In the genomic region with DNA sequence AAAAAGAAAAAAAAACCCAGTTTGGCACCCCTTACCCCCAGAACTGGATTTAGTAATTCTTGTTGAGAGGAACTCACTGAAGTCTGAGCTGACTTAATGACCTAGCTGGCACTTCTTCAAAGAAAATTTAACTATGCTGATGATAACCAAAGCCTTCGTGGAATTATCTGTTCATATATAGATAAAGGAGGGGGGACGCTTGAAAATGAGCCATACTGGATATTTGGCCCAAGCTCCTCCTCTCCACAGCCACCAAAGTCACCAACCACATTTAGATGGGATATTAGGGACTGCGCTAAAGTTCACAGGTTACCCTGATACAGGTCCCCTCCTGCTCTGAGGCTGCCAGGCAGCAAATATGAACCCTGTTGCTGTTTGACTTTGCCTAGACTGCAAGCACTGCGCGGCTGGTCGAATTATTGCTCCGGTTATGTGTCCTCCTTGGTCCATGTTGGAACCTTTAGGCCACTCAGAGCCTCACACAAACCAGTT, we compare ENCODE assay signal across 8 mouse cellular contexts. TPM values are rescaled to one million over a fixed set of nuclear protein-coding genes. Genes with fewer than 3 reads are reported as not detected.
DNase-seq lines count a peak whose midpoint lies in the region; ATAC-seq and TF ChIP-seq lines count a peak whose summit lies in the region.

No protein-coding gene starts in this region.

- 0 out of 2 replicates have a peak overlapping the region, but pooled peaks have one; percentile 36 for H3K4me3 ChIP-seq in embryonic facial prominence, embryonic 11.5 days (ENCODE audit: low read depth, low read length)
- H3K4me3 ChIP-seq in embryonic facial prominence, embryonic 10.5 days = no peak overlapping the region
- peak overlapping the region; percentile 61 for H3K4me3 ChIP-seq in midbrain, embryonic 10.5 days
- no peak overlapping the region for H3K4me3 ChIP-seq in midbrain, embryonic 14.5 days (replicated peaks; ENCODE audit: low read depth, low read length)
- peak overlapping the region; percentile 52 for H3K4me3 ChIP-seq in intestine, embryonic 15.5 days (replicated peaks)
- H3K4me3 ChIP-seq in small intestine, adult 2 months (ENCODE audit: low read depth, low read length) = peak overlapping the region; percentile 65

- peaks cover 5% of the 10 kb centered on the region; the same call in 1 of the 2 replicates for H3K27me3 ChIP-seq in embryonic facial prominence, embryonic 11.5 days (ENCODE audit: control insufficient read depth, insufficient read depth, low read length)
- H3K27me3 ChIP-seq in embryonic facial prominence, embryonic 10.5 days (replicated peaks; ENCODE audit: low read depth, poor library complexity, severe bottlenecking) = peaks cover 43% of the 10 kb centered on the region
- peaks cover 38% of the 10 kb centered on the region for H3K27me3 ChIP-seq in midbrain, embryonic 10.5 days (ENCODE audit: low read depth, poor library complexity, severe bottlenecking)
- peaks cover 3% of the 10 kb centered on the region; the same call in 1 of the 2 replicates for H3K27me3 ChIP-seq in midbrain, embryonic 14.5 days (ENCODE audit: control insufficient read depth, insufficient read depth, low read length)
- H3K27me3 ChIP-seq in intestine, embryonic 15.5 days (replicated peaks) = no peaks in the 10 kb centered on the region; the same call in 1 of the 2 replicates
- no peaks in the 10 kb centered on the region for H3K27me3 ChIP-seq in small intestine, adult 2 months (ENCODE audit: control insufficient read depth, insufficient read depth, low read length)

- no peaks in the 10 kb centered on the region for H3K4me1 ChIP-seq in embryonic facial prominence, embryonic 11.5 days (ENCODE audit: control insufficient read depth, insufficient read depth, low read length)
- H3K4me1 ChIP-seq in embryonic facial prominence, embryonic 10.5 days = peaks cover 14% of the 10 kb centered on the region
- H3K4me1 ChIP-seq in midbrain, embryonic 10.5 days = peaks cover 15% of the 10 kb centered on the region
- no peaks in the 10 kb centered on the region for H3K4me1 ChIP-seq in midbrain, embryonic 14.5 days (ENCODE audit: control insufficient read depth, insufficient read depth, low read length)
- peaks cover 11% of the 10 kb centered on the region; the same call in 1 of the 2 replicates for H3K4me1 ChIP-seq in intestine, embryonic 15.5 days (replicated peaks)
- peaks cover 4% of the 10 kb centered on the region; the same call in 1 of the 2 replicates for H3K4me1 ChIP-seq in small intestine, adult 2 months (ENCODE audit: control insufficient read depth, insufficient read depth, insufficient read length, low read length)

- no peak for TF ChIP-seq CTCF in small intestine, adult 2 months (IDR thresholded peaks at IDR 0.05; ENCODE audit: extremely low read depth, insufficient read length, insufficient replicate concordance, low read depth, low read length)

- ATAC-seq in embryonic facial prominence, embryonic 11.5 days (replicated peaks; ENCODE audit: insufficient number of reproducible peaks, low FRiP score, low TSS enrichment, low read depth) = no peak
- no peak for ATAC-seq in midbrain, embryonic 14.5 days (ENCODE audit: low FRiP score, low TSS enrichment)
- no peak for ATAC-seq in intestine, embryonic 15.5 days

- H3K36me3 ChIP-seq in embryonic facial prominence, embryonic 11.5 days (replicated peaks; ENCODE audit: control insufficient read depth, insufficient read depth, low read depth, low read length) = no peaks in the 10 kb centered on the region
- H3K36me3 ChIP-seq in embryonic facial prominence, embryonic 10.5 days (replicated peaks) = no peaks in the 10 kb centered on the region
- H3K36me3 ChIP-seq in midbrain, embryonic 10.5 days = no peaks in the 10 kb centered on the region
- H3K36me3 ChIP-seq in midbrain, embryonic 14.5 days (ENCODE audit: control insufficient read depth, insufficient read depth, low read length) = no peaks in the 10 kb centered on the region
- no peaks in the 10 kb centered on the region for H3K36me3 ChIP-seq in intestine, embryonic 15.5 days
- H3K36me3 ChIP-seq in small intestine, adult 2 months (ENCODE audit: control insufficient read depth, insufficient read depth, low read length) = no peaks in the 10 kb centered on the region

- no peak overlapping the region for H3K4me2 ChIP-seq in embryonic facial prominence, embryonic 11.5 days (ENCODE audit: low read depth, low read length)
- H3K4me2 ChIP-seq in midbrain, embryonic 14.5 days (ENCODE audit: low read length) = no peak overlapping the region
- peak overlapping the region; percentile 89 for H3K4me2 ChIP-seq in intestine, embryonic 15.5 days (replicated peaks)

- no peak for DNase-seq in embryonic facial prominence, embryonic 11.5 days (ENCODE audit: low spot score)
- DNase-seq in embryonic facial prominence, embryonic 10.5 days (ENCODE audit: low spot score) = no peak
- no peak for DNase-seq in midbrain, embryonic 10.5 days (ENCODE audit: low spot score)
- no peak for DNase-seq in midbrain, embryonic 14.5 days
- DNase-seq in left cerebral cortex, adult 11 months (ENCODE audit: low spot score) = no peak
- DNase-seq in cerebellum, postnatal 25 days = no peak

- no peaks in the 10 kb centered on the region for H3K9me3 ChIP-seq in embryonic facial prominence, embryonic 11.5 days (replicated peaks; ENCODE audit: control insufficient read depth, low read length)
- H3K9me3 ChIP-seq in embryonic facial prominence, embryonic 10.5 days = no peaks in the 10 kb centered on the region
- no peaks in the 10 kb centered on the region for H3K9me3 ChIP-seq in midbrain, embryonic 10.5 days (replicated peaks)
- no peaks in the 10 kb centered on the region for H3K9me3 ChIP-seq in midbrain, embryonic 14.5 days (ENCODE audit: control insufficient read depth, low read length)
- H3K9me3 ChIP-seq in intestine, embryonic 15.5 days = no peaks in the 10 kb centered on the region

- no peak overlapping the region for H3K27ac ChIP-seq in embryonic facial prominence, embryonic 11.5 days (replicated peaks; ENCODE audit: low read depth, low read length)
- H3K27ac ChIP-seq in embryonic facial prominence, embryonic 10.5 days (replicated peaks) = no peak overlapping the region
- no peak overlapping the region; the same call in 1 of the 2 replicates for H3K27ac ChIP-seq in midbrain, embryonic 10.5 days (replicated peaks)
- no peak overlapping the region for H3K27ac ChIP-seq in midbrain, embryonic 14.5 days (replicated peaks; ENCODE audit: low read depth, low read length)
- no peak overlapping the region for H3K27ac ChIP-seq in intestine, embryonic 15.5 days
- H3K27ac ChIP-seq in small intestine, adult 2 months (ENCODE audit: insufficient read depth, low read depth, low read length) = peak overlapping the region; percentile 66

- 54% methylated on average over 7 of the region's 7 CpGs for WGBS in embryonic facial prominence, embryonic 11.5 days
- 58% methylated on average over 7 of the region's 7 CpGs for WGBS in embryonic facial prominence, embryonic 10.5 days
- 58% methylated on average over 7 of the region's 7 CpGs for WGBS in midbrain, embryonic 10.5 days
- 66% methylated on average over 7 of the region's 7 CpGs for WGBS in midbrain, embryonic 14.5 days
- WGBS in intestine, embryonic 15.5 days = 51% methylated on average over 7 of the region's 7 CpGs
- WGBS in small intestine, adult 2 months = 8% methylated on average over 7 of the region's 7 CpGs

- H3K9ac ChIP-seq in embryonic facial prominence, embryonic 11.5 days (replicated peaks; ENCODE audit: low read length) = no peak overlapping the region
- no peak overlapping the region for H3K9ac ChIP-seq in midbrain, embryonic 14.5 days (replicated peaks; ENCODE audit: low read length)
- H3K9ac ChIP-seq in intestine, embryonic 15.5 days = peak overlapping the region; percentile 42; the same call in 1 of the 2 replicates

- no peak for TF ChIP-seq POLR2A in small intestine, adult 2 months (IDR thresholded peaks at IDR 0.05; ENCODE audit: low read depth, low read length)

RNA-seq across cellular contexts. Expression of a gene that starts 1.2 kb away (rescaled TPM):
- 3.4 and 4.0 TPM in 2 replicates for polyA plus RNA-seq in embryonic facial prominence, embryonic 11.5 days (2014; fragmentation: Nextera tagmentation; extraction: Ambion mirVana)
- 2.2 and 2.5 TPM in 2 replicates for polyA plus RNA-seq in embryonic facial prominence, embryonic 10.5 days (2016; fragmentation: Nextera tagmentation; extraction: Ambion mirVana)
- polyA plus RNA-seq in midbrain, embryonic 10.5 days (2016; fragmentation: Nextera tagmentation; extraction: Ambion mirVana) = 2.9 and 3.4 TPM in 2 replicates
- polyA plus RNA-seq in midbrain, embryonic 14.5 days (2014; fragmentation: Nextera tagmentation; extraction: Ambion mirVana) = 2.3 and 3.1 TPM in 2 replicates
- polyA plus RNA-seq in intestine, embryonic 15.5 days (2015; fragmentation: Nextera tagmentation; extraction: Ambion mirVana) = 12.6 and 13.8 TPM in 2 replicates
- polyA plus RNA-seq in small intestine, adult 2 months (2012; rRNA removed) = 8.9 and 10.8 TPM in 2 replicates

Comparison
In these comparisons a context has a peak if more than half of its experiments do, and no peak if none do; other contexts are left out.
1. H3K4me3 ChIP-seq: peak in embryonic facial prominence, embryonic 11.5 days (single experiment), midbrain, embryonic 10.5 days (single experiment), intestine, embryonic 15.5 days (single experiment) and small intestine, adult 2 months (single experiment); none in embryonic facial prominence, embryonic 10.5 days (single experiment) and midbrain, embryonic 14.5 days (single experiment).